Mouse (Mus musculus): ENCODE results near the gene Adap2.

The Adap2 gene

GRCm38 (mm10) chr11:80199773-80200172 lies 45.9 kb downstream of the Adap2 start:
- DNase-seq = no peak

GRCm38 (mm10) chr11:80200326-80200725 lies 46.4 kb downstream of the Adap2 start:
- peak; percentile 53 for DNase-seq

- DNase-seq = no peak
These were observed 48.4 kb downstream of the Adap2 start for GRCm38 (mm10) chr11:80202296-80202695.

DNA sequence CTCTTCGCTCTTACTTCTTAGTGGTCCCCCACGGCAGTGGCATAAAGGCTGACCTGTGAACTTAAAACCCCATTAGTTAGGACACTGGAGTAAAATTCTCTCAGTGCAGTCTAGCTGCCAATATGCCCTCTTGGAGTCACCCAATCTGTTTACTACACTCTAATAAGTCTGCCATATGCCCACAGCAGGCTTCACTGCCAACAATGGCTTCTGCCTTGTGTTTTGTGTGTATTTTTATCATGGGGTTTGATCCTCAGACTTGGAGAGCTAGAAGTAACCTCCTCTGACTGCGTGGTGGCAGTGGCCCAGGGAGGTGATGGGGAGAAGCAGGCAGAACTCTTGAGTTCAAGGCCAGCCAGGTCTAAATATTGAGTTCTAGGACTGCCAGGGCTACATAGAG lies 50.1 kb downstream of the Adap2 start:
- DNase-seq = no peak

DNA sequence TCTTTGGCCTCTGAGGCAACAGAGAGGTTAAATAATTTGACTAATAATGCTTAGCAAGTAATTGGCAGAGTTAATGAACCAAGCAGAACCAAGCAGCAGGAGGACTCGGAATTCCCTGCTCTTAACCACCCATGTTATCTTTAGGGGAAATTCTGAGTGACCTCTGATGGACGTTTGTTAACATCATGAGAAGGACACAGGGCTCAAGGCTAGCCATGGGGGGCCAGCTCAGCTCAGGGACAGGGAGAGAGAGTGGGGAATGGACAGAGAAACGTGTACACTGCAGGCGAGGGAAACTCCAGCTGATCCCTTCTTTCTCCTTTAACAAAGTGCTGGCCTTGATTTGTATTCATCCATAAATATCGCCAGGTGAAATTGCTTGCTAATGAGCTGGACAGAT lies 51.0 kb downstream of the Adap2 start:
- DNase-seq = no peak

DNA sequence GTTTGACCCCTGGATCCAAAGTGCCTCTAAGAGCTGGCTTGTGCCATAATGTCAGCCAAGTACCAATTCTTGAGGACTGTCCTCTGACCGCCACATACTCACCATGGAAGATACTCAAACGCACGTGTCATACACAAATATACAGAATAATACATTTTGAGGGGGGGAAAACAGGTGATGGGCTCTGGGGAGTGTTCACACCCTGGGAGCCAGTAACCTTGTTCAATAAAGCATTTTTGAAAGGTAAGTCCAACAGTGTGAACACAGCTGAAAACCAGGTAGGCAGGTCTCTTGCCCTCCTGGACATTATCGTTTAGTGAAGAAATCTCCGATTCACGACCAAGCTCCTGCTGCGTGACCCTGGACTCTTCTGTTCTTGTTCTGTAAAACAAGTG lies 54.6 kb downstream of the Adap2 start:
- no peak for DNase-seq

DNA sequence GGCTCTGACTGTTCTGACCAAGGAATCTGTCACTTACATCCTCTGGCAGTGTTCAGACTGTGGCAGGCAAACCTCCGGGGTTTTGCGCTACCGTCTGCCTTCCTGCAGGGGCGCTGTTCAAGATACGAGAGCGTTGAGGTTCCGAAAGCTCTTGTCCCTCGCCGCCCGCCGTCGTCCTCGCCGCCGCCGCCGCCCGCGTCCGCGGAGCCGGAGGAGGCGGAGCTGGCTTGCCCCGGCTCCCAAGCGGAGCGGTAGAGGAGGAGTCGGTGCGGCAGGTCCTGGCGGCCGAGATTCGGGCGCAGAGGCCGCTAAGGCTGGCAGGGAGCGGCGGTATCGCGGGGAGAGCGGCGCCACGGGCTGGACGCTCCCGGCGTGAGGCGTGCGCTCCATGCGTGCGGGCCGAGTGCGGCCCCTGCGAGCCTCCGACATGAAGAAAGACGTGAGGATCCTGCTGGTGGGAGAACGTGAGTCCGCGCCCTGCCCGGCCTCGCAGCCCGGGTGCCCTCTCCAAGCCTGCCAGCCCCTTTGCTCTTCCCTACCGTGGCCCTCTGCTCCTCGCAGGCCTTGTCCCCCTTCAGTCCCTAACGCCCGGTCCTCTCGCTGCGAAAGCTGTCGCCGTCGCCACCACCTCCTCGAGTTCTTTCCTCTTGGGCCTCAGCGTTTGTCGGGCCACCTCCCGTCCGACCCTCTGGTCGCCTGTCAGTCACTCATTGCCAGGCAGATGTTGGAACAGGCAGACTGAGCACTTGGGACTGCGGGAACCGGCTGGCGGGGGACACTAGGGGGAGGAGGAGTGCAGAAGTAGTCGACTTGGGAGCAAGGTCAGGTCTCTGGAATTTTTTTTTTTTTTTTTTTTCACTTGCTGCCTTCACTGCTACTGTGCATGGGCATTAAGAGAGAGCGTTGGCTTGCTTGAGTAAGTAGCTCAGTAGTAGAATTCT lies 55.2 kb downstream of the Adap2 start, which contains the start of gene Rhot1:
Rhot1 (plus strand) TSS at position 160 of the 941 bp plus-strand sequence.
- peak; percentile 98 for DNase-seq

GRCm38 (mm10) chr11:80210321-80210720 lies 56.4 kb downstream of the Adap2 start:
- no peak for DNase-seq

DNA sequence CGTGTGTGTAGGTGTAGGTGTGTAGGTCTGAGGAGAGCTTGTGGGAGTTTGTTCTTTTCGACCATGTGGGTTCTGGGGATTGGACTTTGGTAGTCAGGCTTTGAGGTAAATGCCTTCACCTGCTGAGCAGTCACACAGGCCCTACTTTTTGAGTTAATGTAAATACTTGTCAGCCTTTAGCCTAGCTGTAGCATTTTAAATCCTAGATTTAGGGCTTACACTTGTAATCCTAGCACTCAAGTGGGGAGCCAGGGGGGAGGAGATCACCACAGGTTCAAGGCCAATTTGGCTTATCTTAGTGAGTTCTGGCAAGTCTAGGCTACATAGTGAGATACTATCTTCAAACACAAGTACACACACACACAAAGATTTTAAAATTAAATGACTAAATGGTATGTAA lies 58.4 kb downstream of the Adap2 start:
- no peak for DNase-seq

GRCm38 (mm10) chr11:80215291-80215690 lies 61.4 kb downstream of the Adap2 start:
- DNase-seq = no peak

- DNase-seq = no peak
These were observed 64.9 kb downstream of the Adap2 start for GRCm38 (mm10) chr11:80218657-80219293.

Measured in lung, postnatal 14 days (tissue).